Mouse (Mus musculus) B cell, adult 2 months (primary cell): ENCODE results near the gene Mindy4.

ENCODE experiments used
- DNase-seq, 2 experiments: peaks; one replicate each; pipeline ENCODE4 v3.0.0; 2022

Gene Mindy4

DNA sequence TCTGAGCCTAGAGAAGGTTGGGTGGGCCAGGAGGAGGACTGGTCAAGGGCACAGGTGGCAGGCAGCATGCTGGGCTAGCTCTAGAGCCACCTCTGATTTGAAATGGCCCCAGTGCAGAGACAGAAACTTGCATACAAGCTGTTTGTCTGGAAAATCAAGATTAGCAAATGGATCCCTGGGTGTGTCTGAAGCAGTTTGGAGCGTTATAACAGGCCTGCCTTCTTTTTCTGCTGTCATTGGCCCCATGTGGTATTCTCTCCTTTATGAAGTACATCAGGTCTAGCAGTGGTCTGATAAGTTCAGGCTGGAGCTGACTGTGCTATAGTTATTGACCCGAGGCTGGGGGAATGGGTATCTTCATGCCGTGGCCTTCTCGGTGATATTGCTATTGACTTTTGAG is 110.7 kb downstream of the Mindy4 start:
- DNase-seq: no peak

DNA sequence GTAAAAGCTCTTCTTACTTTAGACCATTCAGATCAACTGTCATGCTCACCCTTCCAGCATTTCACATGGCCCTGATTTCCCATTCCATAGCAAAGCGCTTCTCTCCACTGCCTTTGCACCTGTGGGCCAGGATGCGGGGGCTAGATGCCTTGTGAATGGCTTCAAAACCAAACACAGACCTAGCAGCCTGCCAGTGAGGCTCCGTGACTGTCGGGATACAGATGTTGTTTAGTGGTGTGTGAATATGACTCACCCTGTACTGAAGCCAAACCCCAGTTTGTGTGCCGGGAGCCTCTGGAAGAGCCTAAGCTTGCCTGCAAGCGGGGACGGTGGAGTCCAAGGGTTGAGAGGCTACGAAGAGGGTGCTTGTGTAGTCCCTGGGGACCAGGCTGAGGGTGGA is 111.4 kb downstream of the Mindy4 start:
- DNase-seq: no peak

DNA sequence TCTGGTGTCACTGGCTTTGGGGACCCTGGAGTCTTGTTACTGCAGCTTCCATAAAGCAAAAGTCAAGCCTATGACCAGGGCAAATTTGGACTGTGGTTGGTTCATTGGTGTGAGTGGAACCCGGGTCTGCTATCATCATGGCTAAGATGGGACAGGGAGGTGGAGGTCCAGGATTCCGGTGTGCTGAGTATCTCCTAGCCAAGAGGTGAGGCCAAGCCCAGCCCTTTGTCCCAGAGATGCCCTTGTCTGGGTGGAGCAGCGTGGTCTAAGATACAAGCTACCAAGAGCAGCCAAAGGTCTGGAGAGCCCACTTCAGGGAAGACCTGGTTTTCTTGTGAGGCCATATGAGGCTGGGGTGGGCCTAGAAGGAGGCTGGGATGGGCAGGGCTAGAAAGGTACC is 115.4 kb downstream of the Mindy4 start:
- no peak for DNase-seq

DNA sequence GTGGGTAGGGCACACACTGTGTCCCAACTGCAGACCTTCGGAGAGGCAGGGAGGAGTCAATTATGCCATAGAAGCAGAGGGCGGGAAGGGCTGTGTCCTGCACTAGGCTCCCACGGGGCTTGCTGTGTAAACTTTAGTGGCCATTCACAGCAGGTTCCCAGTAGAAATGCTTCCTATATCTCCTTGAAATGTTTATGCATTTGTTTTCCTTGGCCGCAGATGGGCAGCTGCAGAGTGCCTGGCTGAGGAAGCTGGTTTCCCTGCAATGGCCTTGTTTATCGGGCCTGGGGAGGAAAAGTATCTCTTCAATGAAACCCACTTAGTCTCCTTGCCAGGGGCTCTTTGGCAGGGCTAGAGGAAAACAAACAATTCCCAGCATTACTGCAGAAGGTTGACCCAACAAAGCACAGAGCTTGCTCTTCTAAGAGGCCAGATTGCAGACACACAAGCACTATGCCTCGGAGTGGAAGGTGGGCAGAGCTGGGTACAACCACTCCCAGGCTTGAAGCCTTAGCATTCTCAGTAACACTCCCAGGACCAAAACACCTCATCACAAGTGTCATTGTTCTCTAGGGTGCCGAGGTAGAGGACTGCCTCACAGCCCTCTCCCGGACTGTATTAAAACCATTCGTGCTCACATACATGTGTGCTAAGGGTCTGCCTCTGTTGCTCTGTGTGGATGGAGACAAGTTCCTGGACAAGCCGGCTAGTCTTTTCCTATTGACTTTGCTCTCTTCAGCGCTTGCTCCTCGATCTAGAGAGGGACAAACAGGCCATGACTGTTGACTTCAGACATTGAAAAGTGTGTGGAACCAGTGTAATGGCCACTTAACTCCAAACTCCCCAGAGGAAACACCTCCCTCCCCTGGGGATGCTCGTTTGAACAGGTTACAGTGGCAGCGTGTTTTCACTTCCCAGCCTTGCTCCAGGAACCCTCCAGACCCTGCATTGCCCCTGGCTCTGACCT is 116.7 kb downstream of the Mindy4 start:
- DNase-seq: no peak

DNA sequence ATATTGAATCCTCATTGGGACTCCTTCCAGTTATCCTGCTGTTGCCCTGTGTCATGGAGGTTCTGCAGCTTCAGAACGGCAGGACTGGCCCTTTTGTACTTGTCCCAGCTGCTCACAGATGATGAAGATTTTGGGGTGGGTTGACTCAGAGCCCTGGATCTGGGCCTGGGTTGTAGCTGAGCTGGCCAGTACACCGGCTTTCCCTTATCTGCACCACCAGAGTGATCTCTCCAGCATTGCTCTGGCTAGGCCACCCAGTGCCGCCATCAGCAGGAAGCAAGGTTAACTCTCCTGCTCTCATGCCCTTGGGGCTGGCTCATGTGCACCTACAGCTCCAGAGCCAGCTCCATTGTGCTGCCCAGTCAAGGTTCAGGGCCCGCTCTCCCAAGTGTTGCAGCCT is 117.7 kb downstream of the Mindy4 start:
- no peak for DNase-seq

DNA sequence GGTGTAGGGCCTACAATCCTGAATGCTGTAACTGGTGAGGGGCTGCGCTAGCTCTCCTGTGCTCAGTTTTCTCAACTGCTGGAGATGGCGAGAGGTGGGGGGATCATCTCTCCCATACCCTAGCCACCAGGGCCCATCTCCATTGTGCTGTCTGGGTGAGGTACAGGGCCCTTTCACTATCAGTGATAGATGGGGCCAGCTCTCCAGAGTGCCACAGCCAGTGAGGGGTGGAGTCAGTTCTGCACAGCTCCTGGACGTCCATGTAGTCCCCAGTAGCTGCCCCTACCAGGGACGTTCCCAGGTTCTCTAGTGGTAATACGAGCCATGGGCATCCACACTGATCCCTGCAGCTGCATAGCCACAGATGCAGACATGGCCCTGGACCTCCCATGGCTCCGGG is 118.3 kb downstream of the Mindy4 start:
- DNase-seq: no peak

DNA sequence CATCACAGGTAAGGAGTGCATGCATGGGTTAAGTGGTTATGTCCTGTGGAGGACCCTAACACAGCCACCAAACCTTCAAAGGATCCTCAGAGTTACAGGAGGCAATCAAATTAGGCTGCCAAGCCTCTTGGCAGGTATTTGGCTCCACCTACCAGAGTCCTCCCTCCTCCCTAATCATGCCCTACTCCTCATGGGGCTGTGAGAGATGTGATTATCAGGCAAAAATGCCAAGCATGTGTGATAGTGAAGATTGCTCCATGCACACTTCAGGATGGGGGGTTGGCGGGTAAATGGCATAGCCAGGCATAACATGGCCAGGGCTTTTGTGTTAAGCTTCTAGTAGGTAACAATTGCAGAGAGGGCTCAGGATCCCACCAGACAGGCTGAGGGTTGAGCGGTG is 119.8 kb downstream of the Mindy4 start:
- DNase-seq: no peak

DNA sequence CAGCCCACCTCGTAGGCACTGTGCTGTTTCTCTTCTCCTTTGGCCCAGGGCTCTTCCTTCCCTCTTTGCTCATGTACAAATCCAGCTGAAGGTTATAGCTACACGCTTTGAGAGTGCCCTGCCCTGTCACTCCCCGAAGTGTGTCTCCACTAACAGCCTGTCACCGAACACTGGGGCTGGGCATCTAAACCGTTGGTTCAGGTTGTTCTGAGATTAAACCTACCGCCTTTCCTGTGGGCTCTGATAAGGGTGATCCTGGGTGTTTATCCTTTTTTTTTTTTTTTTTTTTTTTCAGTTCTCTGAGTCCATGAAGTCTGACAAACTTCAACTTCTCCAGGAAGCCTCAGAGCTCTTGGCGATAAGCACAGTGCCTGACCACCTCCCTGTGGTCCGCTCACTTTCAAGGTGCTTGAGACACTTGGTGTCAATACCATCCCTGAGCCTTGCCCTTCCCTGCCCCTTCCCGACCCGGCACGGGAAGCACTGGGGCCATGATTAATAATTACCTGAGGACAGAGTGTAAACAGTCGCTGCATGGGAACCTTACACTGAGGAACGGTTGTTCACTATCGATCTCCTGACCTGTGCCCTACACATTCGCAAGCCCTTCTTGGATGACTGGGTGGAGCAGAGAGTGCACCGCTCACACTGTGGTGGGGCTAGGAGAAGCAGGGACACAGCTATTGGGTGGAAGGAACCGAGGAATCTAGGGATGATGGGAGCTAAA is 120.9 kb downstream of the Mindy4 start:
- DNase-seq: no peak

DNA sequence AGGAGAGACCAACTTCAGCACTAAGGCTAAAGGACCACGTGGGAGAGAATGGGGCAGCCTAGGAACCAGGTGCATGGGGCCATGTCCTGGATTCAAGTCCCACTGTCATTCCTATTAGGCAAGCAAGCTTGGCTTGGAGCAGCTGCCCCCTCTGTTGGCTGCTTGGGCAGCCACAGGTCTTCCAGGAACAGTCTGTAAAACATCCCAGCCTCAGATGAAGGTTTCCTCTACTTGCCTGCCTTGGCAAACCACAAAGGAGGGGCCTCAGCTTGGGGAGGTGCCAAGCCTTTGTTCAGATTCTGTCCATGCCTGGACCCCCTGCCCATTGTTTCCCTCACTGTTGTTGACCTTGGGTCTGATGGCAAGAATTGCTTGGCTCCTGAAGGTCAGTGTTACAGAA is 121.6 kb downstream of the Mindy4 start:
- DNase-seq: no peak

DNA sequence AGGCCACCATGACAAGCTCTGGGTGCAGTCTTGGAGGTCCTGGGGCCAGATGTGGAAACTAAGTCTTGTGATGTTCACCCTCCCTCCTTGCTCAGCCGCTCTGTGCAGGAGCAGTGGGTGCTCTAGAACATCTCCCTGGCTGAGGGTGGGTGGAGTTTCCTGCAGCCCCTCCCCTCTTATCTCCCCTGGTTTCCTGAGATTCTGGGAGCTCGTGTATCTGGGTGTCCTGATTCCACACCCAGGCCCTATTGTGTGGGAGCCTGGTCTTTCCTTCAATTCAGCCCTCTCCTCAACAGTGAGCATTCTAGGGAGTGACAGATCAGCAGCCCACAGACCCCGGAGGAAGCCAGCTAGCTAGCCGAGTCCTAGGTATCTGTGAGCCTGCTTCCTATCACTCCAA is 123.1 kb downstream of the Mindy4 start:
- DNase-seq: no peak

DNA sequence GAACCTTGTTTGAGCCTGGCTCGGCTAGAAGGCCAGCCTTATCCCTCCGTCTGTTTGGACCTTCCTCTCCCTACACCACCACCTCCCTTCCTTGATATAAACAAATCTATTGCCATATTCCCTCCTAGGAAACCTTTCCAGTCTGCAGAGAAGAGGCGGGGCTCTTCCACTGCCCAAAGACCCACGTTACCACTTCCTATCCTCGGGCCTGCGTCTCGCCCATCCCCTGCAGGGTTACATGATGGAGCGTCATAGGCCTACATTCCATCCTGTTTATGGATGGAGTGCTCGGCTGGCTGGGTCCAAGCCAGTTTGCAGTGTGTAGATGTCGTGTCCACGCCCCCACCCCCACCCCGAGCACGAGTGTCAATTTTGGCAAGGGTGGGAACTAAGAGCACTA is 124.1 kb downstream of the Mindy4 start:
- DNase-seq: no peak

DNA sequence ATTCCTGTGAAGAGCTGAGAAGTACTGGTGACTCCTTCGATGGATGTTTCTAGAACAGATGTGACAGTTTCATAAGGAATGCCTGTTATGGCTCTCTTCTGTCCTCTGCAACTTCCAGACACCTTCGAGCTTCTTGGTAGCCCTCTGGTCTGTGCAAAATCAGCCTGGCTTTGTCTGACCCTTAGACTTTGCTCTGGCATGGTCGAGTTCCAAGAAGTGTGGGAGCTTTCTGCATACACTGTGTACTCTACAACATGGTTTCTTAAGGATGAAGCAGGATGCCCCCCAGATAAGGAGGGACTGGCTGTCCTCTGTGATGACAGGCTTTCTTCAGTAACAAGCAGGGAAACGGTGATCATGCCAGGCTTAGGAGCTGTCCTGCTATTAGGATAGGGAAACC is 125.0 kb downstream of the Mindy4 start:
- DNase-seq: no peak

DNA sequence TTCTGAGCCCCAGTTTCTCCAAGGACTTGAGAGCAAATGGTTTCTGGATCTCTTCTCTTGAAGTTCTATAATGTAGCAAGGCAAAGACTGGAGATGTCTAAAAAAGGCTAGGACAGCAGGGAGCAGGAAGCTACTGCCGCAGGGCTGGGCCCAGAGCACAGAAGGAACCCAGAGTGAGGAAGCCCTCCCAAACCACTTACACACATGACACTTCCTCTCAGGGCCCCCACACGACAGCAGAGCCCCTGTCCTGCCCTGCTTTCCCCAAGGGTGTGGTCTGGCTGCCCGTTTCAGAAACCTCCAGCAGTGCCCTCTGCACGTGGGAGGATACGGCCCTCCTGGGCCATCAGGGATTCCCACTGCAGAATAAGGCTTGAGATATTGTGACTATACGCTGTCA is 128.1 kb downstream of the Mindy4 start:
- DNase-seq: no peak

DNA sequence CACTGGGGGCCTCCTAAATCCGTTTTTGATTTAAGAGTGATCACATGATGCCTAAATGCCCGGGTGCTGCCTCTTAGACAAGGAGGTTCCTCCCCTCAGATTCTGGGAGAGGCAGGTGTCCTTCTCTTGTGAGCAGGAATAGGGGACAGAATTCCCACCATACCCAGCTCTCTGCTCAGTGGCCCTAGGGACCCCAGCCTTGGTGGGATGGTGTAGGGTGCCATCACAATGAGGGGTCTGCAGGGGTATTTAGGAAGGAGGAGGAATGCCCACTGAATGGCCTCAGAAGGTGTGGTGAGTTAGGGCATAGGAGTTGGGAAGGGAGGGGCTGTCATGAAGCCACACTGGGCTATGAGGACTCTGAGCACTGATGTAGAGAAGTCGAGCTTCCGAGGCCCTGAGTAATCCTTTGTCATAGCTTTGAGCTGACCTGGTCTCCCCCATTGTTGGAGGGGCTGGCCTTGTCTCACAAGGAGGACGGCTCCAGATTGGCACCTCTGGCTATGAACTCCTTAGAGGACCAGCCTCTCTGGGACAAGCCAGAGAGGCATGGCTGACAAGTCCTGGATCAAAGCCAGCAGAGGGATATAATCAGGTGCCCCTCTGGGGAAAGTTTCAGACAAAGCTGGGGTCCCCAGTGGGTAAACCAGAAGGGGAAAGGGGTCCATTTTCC is 129.1 kb downstream of the Mindy4 start:
- no peak for DNase-seq

DNA sequence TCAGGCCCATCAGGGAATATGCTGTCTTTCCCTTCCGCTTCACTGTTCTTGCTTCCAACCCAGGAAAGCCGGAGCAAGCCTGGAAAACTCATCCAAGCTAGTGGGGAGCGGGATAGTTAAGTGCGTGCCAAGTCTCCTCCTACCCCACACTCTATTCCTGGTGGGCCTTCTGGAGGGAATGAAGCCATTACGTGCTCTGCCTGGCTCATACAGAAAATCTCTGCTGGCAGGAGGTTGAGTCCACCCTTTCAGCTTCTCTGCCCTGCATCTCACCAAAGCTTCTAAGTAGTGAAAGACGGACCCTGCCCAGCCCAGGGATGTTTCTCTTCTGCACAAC is 129.6 kb downstream of the Mindy4 start:
- DNase-seq: no peak

DNA sequence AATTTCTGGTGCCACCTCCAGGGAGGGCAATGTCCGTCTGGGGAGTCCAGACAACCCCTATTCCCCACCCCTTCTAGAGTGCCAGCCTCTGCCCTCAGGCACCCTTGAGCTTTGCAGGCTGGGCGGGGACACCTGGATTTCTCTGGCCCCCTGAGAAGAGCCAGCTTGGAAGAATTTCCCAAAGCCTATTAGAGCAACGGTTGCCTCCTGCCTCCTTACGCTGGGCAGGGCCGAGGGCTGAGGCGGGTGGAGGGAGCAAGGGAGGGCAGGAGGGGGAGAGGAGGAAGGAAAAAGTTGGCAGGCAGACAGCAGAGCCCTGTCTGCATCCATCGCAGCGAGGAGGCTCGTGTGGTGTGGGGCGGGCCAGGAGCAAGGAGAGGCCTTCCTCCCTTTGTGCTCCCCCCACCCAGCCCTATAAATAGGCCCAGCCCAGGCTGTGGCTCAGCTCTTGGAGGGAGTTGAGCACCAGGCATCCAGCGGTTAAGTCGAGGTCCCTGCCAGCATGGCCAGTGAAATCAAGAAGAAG is 132.9 kb downstream of the Mindy4 start, which contains the start of gene Aqp1:
Gene Aqp1 (plus strand): TSS at position 444 of the 526 bp plus-strand sequence.
- no peak for DNase-seq

DNA sequence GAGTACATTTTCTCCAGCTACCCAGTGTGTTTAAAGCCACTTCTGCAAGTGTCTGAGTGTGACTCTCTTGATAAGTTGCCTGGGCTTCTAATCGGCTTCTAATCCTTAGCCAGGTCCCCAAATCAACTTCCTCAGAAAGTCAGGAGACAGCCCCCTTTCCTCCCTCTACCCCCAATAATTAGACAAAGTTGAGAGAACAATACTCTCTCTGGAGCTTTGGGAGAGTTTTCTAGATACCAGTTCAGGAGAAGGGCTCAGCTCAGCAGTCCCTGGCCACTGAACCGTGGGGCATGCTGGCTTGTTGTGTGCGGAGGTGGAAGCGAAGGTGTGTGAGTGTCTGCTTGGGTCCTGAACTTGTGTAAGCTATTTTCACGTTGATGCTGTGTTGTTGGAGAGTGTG is 134.1 kb downstream of the Mindy4 start:
- no peak for DNase-seq

DNA sequence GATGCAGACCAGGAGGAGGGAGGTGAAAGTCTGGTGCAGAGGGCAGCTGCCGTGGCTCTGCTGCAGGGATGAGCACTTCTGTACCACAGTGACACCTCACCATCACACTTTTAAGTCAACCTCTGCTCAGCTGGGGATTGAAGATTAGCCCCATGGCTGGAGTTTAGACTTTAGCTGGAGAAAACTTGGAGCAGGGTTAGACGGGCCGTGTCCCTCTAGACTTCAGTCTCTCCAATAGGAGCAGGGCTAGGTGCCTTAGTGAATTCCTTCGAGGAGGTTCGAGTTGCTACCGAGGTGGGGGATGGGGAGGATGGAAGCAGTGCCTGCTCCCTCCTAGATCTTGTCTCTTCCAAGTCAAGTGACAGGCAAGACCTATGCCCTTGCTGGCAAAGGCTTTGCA is 134.9 kb downstream of the Mindy4 start:
- no peak for DNase-seq

DNA sequence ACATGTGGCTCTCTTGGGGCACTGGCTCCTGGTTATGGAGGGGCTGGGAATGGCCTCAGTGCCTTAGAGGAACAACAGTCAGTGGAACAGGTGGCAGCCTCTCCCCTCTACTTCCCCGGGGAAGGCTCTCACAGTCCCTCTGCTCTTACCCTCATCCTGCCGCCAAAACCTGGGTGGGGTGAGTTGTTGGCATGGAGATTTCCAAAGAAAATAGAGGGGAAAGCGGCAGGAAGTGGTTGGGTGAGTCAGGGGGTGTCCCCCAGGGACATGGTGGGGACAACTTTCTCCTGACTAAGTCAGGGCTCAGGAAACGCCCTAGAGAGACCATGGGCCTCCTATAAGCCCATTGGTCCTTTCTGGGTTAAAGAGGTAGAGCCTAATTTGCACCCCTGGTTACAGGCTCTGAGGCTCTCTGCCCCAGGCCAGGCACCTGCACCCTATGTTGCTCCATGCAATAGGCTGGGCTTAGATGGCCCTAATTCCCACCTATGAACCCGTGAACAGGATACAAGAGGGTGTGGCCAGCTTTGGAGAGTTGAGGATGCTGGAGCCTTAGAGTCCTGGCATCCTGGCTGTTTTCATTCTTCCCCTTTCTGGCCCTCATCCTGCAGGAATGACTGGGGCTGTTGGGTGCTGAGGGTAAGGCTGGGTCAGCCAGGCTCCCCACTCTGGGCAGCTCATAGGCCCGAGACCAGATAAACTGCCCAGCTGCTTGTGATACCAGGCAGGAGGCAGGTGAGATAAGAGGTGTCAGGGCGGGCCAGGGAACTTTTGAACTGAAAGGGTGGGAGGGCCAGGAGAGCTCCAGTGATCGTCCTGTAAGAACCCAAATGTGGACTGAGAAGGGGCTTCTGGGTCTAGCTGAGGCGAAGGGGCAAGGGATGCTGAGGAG is 136.0 kb downstream of the Mindy4 start:
- no peak for DNase-seq

DNA sequence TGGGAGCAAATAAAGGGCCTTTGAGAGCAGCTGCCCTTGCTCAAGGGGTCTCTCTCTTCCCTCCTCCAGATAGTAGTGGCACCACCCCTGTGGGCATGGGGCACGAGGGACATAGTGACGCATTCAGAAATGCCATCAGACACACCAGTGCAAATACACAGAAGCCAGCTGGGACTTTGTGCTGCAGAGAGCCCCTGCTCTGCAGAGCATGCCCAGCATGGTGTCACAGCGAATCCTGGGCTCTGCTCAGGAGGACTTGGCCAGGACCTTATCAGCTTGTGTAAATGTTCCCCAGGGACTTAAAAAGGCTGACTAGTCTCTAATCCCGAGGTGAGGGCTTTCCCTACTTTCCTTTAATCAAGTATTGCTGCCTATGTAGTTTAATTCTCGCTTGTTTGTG is 138.5 kb downstream of the Mindy4 start:
- no peak for DNase-seq

DNA sequence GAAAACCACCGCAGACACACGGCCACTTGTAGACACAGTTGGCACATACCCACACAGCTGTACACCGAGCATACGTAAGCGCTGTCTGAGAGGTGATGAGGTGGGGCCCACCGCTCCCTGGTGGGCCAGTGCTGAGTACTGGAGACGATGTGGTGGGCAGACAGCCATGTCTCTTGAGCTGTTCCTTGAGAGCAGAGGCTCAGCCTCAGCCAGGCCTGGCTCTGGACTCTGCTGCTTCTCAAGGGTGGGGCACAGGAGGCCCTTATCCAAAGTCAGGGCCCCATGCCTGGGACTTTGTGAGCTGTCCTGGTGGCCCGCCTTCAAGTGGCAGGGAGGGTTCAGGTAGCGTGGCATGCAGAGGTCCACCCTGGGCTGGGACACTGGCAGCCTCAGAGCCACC is 139.1 kb downstream of the Mindy4 start:
- DNase-seq: no peak

DNA sequence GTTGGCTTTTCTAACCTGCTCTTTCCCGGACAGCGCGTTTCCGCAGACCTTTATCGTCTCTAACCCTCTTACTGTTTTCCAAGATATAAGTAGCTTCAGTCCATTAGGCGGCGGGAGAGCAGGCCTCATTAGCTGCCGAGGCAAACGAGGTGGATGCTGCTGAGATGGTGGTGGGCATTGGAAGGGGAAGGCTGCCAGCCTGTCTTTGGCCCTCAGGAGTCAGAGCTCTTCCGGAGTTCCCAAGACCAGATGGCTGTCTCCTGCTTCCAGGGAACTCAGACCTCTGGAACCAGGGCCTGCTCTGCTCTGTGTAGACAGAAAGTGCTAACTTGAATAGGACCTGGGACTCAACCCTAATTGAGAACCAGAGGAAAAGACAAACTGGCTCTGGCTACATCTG is 140.3 kb downstream of the Mindy4 start:
- DNase-seq: no peak
